Mouse (Mus musculus) embryo, embryonic 11.5 days (tissue): ENCODE results near the gene Mex3b.

Experiments used
- DNase-seq: peaks from one replicate; pipeline ENCODE4 v3.0.0-alpha.2; 2012; ENCODE audit warnings: low read depth, low spot score

Mex3b gene

DNA sequence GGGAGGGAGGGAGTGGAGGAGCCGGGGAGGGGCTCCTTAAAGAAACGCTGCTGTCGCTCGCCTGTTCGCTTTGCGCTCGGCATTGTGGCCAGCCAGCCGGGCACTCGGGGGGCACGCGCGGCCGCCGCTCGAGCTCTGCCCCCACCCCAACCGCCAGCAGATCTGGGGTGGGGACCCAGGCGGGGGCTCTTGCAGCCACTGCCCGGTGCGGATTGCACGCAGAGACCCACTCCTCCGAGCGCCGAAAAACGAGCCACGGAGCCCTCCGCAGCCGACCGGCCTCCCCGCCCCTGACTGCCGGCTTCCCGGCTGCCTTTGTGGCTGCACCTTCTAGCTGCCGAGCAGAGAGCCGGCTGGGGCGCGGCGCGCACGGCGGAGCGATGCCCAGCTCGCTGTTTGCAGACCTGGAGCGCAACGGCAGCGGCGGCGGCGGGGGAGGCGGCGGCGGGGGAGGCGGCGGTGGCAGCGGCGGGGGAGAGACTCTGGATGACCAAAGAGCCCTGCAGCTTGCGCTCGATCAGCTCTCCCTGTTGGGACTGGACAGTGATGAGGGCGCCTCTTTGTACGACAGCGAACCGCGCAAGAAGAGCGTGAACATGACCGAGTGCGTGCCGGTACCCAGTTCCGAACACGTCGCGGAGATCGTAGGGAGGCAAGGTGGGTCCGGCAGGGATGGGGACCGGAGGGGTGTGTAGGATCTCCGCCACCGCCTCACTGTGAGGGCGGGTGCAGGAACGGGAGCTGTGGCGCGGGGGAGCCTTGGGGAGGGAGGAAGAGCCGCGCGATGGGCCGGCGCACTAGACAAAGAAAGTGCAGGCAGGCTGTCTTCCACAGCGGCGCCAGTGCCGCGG, at the start of gene Mex3b:
TSS of gene Mex3b (plus strand) at position 63 of the 851 bp plus-strand sequence.
- no peak for DNase-seq

GRCm38 (mm10) chr7:82819541-82819940, 47.6 kb upstream of the Mex3b start:
- DNase-seq: no peak

DNA sequence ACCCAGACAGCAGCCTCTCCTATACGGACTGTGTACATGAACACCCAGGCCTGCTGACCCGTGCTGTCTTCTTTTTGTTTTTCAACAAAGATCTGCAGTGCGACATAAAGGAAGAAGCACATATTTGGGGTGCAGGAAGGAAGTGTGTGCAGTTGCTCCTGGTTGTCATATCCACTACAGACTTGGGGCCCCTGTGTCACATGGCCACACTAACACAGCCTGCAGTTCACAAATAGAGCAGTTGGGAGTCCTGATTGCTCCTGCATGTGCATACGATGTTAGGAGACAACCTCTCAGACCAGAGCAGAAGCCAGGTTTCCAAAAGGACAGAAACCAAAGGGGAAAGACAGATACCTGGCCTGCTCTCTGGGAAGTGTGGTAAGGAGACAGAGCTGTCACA, 46.5 kb upstream of the Mex3b start:
- no peak for DNase-seq

DNA sequence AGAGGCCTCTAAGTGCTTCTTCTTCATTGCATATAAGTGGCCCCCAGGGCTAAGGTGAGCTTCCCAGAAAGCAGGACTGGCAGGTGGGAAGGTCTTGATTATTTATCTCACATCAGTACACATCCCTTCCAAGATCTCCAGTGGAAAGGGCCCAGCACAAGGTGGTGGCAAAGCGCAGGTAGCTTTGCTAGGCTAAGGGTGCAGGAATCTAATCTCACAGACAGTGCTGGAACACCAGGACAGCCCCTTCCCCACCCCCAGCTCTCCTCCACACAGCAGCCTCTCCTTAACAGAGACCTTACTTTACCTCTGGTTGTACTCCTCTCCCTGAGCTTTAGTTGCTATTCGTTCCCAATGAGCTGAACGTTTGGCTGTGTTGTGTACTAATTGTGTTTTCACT, 45.6 kb upstream of the Mex3b start:
- DNase-seq: no peak

- no peak for DNase-seq
Measured at GRCm38 (mm10) chr7:82822528-82822927, 44.6 kb upstream of the Mex3b start.

- DNase-seq: no peak
Measured at GRCm38 (mm10) chr7:82828193-82828592, 38.9 kb upstream of the Mex3b start.

GRCm38 (mm10) chr7:82829516-82829915, 37.6 kb upstream of the Mex3b start:
- DNase-seq: no peak

DNA sequence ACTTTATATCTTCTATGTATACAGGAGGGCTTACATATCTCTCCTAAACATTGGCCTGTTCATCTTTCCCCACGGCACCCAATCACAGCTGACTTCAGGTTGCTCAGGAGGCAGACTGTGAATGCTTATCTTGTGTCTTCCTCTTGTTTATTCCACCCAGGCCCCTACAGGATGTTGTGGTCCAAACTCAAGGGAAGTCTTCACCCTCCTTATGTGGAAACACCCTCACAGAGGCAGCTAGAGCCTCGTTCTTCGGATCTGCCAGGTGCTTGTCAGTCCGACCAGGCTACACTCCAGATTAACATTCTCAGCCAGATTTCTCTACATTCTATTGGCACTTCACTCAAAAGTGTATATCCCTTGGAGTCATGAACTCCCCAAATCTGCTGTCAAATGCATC, 32.7 kb upstream of the Mex3b start:
- DNase-seq: no peak

DNA sequence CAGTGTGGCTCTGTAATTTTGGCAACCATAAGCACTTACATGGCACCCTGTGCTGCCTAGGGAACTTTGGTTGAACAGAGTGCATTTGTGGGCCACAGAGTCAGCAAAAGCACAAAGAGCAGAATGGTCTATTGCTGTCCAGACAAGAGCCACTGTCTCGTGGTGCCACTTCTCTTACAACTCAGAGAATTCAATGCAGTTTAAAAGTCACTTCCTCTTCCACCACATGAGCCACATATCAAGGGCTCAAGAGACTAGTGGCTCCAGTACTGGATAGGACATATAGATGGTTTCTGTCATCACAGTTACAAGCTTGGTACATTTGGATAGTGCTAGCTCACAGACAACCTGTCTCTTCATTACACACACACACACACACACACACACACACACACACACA, 28.7 kb upstream of the Mex3b start:
- DNase-seq: no peak

DNA sequence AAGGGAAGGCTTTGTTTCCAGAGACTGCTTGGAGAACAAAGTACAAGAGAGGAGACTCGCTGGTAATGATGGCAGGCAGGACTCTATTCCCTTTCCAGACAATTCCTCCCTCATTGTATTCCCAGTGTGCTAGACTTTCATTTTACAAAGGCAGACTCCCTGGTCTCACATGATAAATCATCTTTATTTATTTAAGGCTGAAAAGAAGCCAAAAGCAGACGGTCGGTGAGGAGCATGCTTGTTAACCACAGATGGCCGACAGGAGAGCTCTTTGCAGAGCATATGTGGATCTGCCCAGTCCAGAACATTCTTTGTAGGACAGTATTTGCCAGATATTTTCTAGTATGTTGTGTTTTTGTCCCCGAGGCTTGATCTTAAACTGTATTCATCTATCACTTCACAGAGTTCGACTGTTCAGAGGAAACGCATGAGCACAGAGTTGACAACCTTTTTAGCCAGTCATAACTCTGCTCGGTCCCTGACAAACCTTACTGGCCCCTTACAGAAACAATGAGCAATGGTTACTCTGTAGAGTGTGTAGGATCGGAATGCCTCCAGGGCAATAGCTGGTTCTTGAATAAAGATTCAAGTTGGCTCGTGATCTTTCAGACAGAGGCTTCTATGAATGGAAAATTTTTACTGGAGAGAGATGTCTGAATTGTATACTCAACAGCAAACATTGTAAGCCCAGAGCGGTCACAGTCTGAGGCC, 28.0 kb upstream of the Mex3b start:
- no peak for DNase-seq

- DNase-seq: no peak
Measured at GRCm38 (mm10) chr7:82842222-82842920, 24.8 kb upstream of the Mex3b start.

DNA sequence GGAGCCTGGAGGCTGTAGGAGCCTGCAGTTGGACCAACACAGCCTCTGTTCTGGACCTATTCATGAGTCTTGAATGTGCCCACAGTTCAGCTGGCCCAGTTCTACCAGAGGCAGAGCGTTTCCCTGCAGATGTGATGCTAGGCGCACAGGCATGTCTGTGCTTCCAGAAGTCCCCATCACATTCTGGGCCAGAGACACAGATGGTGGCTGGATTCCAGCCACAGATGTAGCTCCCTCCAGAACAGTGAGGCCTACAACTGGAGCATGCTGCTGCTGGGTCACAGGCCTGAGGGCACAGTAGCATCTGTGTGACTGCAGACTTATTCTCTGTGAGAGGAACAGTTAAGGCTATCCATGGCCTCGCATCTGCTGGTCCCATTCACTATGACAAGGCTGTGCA, 16.4 kb upstream of the Mex3b start:
- no peak for DNase-seq

- no peak for DNase-seq
Measured at GRCm38 (mm10) chr7:82851670-82852069, 15.5 kb upstream of the Mex3b start.

DNA sequence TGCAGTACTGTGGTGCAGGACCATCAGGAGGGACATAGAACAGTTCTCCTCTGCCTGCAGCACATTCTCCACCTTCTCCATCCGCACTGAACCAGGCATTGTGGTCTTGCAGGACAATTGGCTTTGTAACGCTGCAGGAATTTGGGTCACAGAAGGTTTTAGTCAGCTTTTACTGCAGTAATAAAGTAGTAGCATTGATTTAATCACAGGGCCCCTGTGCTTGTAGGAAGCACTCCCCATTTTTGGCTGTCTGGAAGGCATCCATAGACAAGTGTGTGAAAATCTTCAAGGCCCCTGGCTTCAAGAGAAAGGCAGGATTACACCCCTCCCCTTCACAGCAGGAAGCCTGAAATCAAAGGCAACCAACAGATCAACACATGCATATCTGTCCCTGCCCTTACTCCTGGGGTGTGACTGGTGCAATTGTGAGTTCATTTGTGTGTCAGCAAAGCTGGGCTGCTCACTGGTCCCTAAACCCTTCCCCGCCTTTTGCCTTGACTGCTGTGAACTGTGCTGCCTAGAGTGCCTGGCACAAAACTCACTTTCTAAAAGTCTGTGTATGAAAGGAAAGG, 12.9 kb upstream of the Mex3b start:
- DNase-seq: no peak

DNA sequence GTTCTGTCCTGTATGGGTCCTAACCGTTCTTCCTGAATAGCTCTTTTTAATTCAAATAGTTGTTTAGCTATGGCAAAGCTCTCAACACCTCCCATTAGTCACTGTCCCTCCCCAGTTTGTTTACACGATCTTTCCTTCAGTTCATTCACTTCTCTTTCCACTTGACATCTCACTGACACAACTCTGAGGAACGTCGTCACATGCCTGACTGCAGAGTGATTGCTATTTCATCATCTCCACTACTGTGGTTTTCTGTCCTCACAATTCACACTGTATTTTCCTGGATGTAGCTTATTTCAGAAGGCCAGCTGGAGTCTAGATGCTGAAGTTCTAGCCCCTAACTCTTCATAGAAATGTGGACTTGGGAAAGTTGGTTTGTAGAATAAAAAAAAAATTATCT, 8.5 kb upstream of the Mex3b start:
- no peak for DNase-seq

DNA sequence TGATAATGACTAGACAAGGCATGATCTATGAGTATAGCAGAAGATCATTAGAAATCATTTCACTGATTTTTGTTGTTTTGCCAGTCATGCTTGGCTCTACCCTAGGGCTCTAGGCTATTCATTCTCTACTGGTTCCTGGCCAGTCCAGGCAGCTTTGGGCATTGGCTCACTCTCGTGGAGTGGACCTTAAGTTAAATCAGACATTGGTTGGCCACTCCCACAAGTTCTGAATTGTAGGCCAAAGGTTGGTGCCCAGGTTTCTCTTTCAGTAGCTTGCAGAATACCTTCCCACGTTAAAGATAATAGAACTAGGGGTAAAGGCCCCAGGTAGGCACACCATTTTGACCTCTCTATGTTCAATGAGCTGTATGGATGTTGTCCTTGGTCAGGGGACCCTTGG, 6.5 kb upstream of the Mex3b start:
- no peak for DNase-seq

DNA sequence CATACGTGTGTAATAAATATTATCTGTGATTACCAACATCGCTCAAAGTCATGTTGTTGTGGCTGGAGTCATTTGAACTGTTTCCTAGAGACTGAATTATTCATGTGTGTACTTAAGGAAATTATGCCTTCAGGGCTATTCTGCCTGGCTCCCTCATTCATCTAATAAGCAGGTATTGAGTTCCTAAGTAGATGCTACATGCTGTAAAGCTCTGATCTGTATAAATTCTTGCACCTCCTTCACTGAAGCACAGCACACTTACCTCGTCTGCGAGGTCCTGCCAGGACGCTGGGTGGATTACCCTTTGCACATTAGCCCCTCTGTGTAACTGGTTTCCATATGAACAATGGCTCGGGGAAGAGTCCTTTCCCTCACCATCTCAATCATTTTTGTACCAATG, 3.8 kb upstream of the Mex3b start:
- no peak for DNase-seq

DNA sequence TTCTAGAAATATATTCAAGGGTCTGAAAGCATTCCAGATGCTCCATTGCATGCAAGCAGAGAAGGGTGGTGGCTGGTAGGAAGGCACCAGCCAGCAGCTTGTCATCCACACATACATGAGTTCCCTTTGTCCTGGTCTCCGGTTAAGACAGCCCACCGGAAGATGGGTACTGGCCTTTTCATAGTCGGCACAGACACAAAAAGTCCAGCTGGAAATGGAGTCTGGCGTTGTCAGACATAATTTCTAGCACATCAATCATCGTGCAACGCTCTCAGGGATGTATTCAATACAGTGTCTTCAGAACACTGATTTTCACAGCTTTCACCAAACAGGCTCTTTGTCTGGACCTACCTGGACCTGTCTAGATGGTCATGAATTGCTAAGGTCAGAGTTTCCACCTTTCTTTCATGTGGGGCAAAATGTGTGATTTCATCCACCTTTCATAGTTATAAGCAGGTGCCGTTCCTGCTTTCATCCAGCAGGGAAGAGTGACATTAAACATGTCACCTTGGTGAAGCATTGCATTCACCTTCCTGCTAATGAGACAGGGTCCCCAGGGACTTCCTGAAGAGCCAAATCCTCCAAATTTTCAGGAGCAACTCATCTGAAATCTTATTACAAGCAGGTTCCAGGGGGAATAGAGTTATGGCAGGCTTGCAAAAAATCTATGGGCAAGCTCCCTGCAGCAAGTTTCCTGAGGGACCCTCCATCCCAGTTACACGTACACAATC, 2.7 kb upstream of the Mex3b start:
- no peak for DNase-seq

DNA sequence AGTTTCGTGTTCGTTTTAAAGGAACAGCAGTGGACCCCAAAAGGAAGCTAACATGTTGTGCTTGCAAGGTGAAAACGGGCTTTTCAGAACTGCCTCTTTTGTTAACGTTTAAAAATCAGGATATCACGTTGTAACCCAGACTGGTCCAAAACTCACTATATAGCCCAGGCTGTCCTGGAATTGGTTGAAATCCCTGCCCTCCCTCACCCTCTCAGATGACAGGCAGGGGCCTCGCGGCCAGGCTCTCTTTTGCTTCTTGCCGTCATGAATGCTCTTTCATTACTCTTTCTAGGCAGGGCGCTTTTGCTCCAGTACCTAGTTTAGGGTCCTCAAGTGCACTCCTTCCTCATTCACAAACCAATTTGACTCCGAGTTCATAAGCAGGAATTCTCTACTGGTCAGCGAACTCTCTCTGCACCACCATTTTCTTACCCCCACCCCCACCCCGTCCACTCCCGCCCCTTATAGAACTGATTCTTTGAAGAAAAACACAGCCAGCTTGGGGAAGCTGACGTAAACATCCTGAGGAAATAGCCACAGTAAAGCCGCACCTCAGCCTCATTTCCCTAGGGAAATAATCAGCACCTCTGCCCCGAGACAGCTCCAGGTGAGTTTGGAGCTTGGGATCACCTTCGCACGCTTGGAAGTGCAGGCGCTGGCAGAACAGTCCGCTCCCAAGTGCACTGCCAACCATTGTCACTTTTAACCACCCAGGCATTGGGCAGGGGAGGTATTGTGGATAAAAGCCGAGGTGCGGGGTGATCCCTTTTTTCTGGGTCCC, 2.0 kb upstream of the Mex3b start:
- peak; percentile 47 for DNase-seq

DNA sequence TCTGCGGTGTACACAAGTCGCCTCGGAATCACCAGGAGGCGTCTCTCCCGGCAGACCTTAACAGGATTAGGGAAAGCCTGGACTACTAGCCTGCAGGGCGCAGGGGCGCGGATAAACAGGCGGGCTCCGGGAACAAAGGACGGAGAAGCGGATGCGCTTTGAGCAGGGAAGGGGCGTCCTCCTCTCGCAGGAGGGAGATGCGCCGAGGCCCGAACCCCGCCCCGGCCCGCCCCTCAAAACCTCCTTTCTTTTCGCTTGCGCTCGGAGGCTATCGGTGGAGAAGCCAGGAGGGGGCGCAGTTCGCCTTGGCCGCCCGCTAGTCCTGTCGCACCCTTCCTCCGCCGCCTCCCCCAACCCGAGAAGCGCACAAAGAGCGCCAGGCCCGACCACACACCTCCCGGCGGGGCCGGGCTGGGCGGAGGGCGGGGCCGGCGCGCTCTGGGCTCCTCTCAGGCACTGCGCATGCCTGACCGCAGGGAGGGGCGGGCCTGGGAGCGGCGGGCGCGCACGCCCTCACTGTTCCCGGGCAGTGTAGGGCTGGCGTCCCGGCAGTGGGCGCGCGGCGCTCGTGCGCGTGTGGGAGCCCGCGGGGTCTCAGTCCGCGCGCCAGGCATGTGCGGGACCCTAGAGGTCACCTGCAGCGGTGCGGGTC, 1.2 kb upstream of the Mex3b start:
- peak; percentile 98 for DNase-seq
